12 mouse cellular contexts compared by ENCODE assay signal in the genomic region with DNA sequence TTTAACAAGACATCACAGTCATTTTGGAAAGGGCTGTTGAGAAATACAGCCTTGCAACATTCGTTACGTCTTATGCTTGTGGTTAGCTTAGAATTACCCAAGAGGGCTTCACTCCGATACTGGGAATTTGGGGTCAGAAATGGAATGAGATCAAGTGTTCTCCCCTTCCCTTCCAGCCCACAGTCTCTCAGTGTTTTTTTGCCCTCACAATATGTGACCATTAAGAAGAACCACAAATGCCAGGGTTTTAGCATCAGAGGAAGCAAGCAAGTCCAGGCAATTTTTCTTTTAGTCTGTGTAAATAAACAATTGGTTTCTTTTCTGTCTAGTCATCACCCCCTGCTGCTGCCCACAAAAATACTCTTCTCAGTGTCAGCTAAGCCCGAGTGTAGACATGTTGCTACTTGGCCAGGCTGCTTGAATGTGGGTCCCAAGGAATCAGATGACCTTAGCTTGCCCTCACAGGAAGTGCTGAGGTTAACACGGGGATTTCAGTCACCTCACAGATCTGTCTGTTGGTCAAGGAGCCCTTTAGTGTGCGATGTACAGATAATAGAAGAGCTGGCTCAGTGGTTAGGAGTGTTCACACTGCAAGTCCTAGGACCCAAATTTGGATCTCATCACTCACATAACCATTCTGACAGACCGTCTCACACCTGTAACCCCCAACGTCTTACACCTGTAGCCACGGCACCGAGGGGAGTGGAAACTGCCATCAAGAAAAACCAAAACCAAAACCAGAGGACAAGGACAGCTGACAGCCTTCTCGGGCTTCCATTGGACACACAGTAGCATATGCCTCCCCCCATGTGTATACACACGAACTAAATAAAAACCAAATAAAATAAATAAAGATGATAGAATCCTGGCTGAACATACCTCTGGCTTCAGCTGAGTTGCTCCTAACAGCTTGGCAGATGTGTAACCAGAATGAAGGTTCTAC.
DNase-seq lines count a peak whose midpoint lies in the region; ATAC-seq and TF ChIP-seq lines count a peak whose summit lies in the region.
"Had no signal": no experiment of that assay in that cellular context is flagged by ENCODE, and none has a peak within 500 bp of the region (broad histone marks: within the 10 kb centered on the region; RNA-seq: fewer than 3 reads in every experiment).

No protein-coding gene starts in this region.

- no peaks in the 10 kb centered on the region for H3K36me3 ChIP-seq in kidney, adult 2 months (ENCODE audit: control insufficient read depth, insufficient read depth, low read length)
- H3K36me3 ChIP-seq: forebrain, embryonic 12.5 days; hindbrain, embryonic 15.5 days; neural tube, embryonic 13.5 days had no signal

- DNase-seq in kidney, adult 2 months, result peak; percentile 5
- no peak for DNase-seq in kidney, postnatal 10 days
- peak; percentile 34 for DNase-seq in 416B (ENCODE audit: low read depth)
- no peak for DNase-seq in retina, embryonic 14.5 days (ENCODE audit: low spot score)
- DNase-seq: cerebellum, adult 11 months; gastrocnemius, postnatal 25 days had no signal

- H3K4me1 ChIP-seq in kidney, adult 2 months (ENCODE audit: control insufficient read depth, insufficient read depth, low read length), result no peaks in the 10 kb centered on the region
- no peaks in the 10 kb centered on the region; the same call in 1 of the 2 replicates for H3K4me1 ChIP-seq in bone marrow, adult 2 months (ENCODE audit: control insufficient read depth, insufficient read depth, low read length)
- H3K4me1 ChIP-seq: forebrain, embryonic 12.5 days; hindbrain, embryonic 15.5 days; neural tube, embryonic 13.5 days had no signal

- no peak overlapping the region for H3K4me3 ChIP-seq in kidney, adult 2 months (ENCODE audit: insufficient read depth, low read depth, low read length)
- H3K4me3 ChIP-seq in bone marrow, adult 2 months (replicated peaks; ENCODE audit: control insufficient read depth, low read depth, low read length), result peak overlapping the region; percentile 53
- H3K4me3 ChIP-seq: forebrain, embryonic 12.5 days; hindbrain, embryonic 15.5 days; neural tube, embryonic 13.5 days had no signal

- no peak for TF ChIP-seq CTCF in kidney, adult 2 months (conservative IDR thresholded peaks at IDR 0.05; ENCODE audit: insufficient read depth, insufficient read length, low read depth, low read length)
- no peak for TF ChIP-seq CTCF in bone marrow, adult 2 months (IDR thresholded peaks at IDR 0.05; ENCODE audit: control insufficient read depth, insufficient read depth, low read length)

- H3K27ac ChIP-seq in kidney, adult 2 months (ENCODE audit: insufficient read depth, low read depth, low read length), result no peak overlapping the region
- peak overlapping the region; percentile 78; the same call in 1 of the 2 replicates for H3K27ac ChIP-seq in bone marrow, adult 2 months (ENCODE audit: control insufficient read depth, insufficient read depth, low read depth, low read length, poor library complexity)
- H3K27ac ChIP-seq: forebrain, embryonic 12.5 days; hindbrain, embryonic 15.5 days; neural tube, embryonic 13.5 days had no signal

- TF ChIP-seq POLR2A in kidney, adult 2 months (IDR thresholded peaks at IDR 0.05; ENCODE audit: low read depth, low read length), result no peak
- no peak for TF ChIP-seq POLR2A in bone marrow, adult 2 months (IDR thresholded peaks at IDR 0.05; ENCODE audit: borderline replicate concordance, control insufficient read depth, low read depth, low read length)

- no peaks in the 10 kb centered on the region for H3K27me3 ChIP-seq in kidney, adult 2 months (replicated peaks; ENCODE audit: control insufficient read depth, insufficient read depth, low read length)
- H3K27me3 ChIP-seq: hindbrain, embryonic 15.5 days; neural tube, embryonic 13.5 days had no signal

- 70% methylated on average over 12 of the region's 12 CpGs for WGBS in kidney, adult 2 months
- WGBS in bone marrow, adult 2 months, result 21% methylated on average over 12 of the region's 12 CpGs

- peak; percentile 83 for ATAC-seq in megakaryocyte, adult 5-6 weeks (ENCODE audit: poor library complexity, severe bottlenecking)
- no peak for ATAC-seq in frontal cortex, adult (ENCODE audit: low TSS enrichment)

Comparison
In these comparisons a context has a peak if more than half of its experiments do, and no peak if none do; other contexts are left out.
1. DNase-seq: peak in kidney, adult 2 months (single experiment) and 416B (single experiment); none in kidney, postnatal 10 days (single experiment) and retina, embryonic 14.5 days (single experiment).